Mouse (Mus musculus): Measurements from ENCODE around the gene Gm4969.

GRCm38 (mm10) chr7:19103741-19104140 lies 14.4 kb downstream of the Gm4969 start:
- TF ChIP-seq CTCF (IDR thresholded peaks at IDR 0.05; ENCODE audit: low read depth, low read length) (no peak), EP300 (IDR thresholded peaks at IDR 0.05; ENCODE audit: insufficient read depth, low read depth, low read length) (no peak), POLR2A (IDR thresholded peaks at IDR 0.05; ENCODE audit: insufficient read depth, low read length) (no peak)

All from ES-Bruce4 (cell line).